Mouse (Mus musculus): Measurements from ENCODE around the gene Scml4. TPM values are rescaled to one million over a fixed set of nuclear protein-coding genes. Genes with fewer than 3 reads are reported as not detected.

The Scml4 gene
- polyA plus RNA-seq, 1 experiment from 2014 or later, result 0.17 TPM

DNA sequence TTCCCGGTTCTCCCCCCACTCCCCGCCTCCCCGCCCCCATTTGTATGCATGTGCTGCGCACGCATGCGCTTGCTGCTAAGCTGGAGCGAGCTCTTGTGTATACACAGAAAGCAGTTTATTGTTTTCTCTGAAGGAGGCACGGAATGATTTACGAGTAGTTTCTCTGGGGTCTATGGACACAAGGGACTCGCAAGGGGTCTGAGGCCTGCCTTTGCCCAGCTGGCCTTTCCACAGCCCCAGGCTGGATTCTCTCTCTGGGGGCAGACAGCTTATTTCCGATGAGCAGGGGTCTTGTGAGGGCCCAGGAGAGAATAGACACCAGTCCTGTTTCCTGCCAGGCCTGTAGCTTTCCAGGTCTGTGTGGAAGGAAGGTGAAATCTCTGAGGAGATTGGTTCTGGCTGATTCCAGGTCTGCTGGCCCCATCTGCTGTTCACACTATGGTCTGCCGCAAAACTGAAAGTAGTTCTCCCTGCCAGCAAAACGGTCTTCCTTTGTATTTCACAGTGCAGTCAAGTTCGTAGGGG, 81.6 kb downstream of the Scml4 start:
- Histone ChIP-seq H3K27ac (replicated peaks) (peak overlapping the region; percentile 79; the same call in 1 of the 2 replicates), H3K9me3 (replicated peaks) (no peaks in the 10 kb centered on the region)
- DNase-seq (ENCODE audit: low spot score), result no peak

DNA sequence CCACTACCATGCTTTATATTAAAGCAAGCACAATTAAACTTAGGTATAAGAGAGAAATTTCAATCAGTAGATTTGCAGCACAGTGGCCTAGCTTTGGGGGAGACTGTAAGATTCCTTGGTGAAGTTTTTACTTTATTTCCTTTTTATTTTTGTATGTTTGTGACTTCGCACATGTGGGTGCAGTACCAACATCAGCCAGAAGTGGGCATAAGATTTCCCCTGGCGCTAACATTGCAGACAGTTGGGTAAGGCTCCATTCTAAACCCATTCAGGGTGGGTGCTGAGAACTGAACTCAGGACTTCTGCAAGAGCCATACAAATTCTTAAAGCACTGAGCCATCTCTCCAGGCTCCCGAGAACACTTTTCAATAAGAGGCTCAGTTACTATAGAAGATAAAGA, 82.1 kb downstream of the Scml4 start:
- no peaks in the 10 kb centered on the region for H3K36me3 ChIP-seq
- DNase-seq (ENCODE audit: low spot score), result no peak
- H3K4me1 ChIP-seq, result peaks cover 11% of the 10 kb centered on the region
- 86% methylated on average over 3 of the region's 3 CpGs for WGBS
- no peaks in the 10 kb centered on the region for H3K9me3 ChIP-seq (replicated peaks)
- peaks cover 7% of the 10 kb centered on the region; the same call in 1 of the 2 replicates for H3K27me3 ChIP-seq (ENCODE audit: low read depth, poor library complexity, severe bottlenecking)
- H3K4me3 ChIP-seq, result no peak overlapping the region
- no peak overlapping the region for H3K27ac ChIP-seq (replicated peaks)

More for the DNA sequence above, 81.6 kb downstream of the Scml4 start:
- no peak overlapping the region for H3K4me3 ChIP-seq
- H3K27me3 ChIP-seq (ENCODE audit: low read depth, poor library complexity, severe bottlenecking), result peaks cover 7% of the 10 kb centered on the region; the same call in 1 of the 2 replicates
- 76% methylated on average over 14 of the region's 14 CpGs for WGBS
- peaks cover 11% of the 10 kb centered on the region for H3K4me1 ChIP-seq
- no peaks in the 10 kb centered on the region for H3K36me3 ChIP-seq

DNA sequence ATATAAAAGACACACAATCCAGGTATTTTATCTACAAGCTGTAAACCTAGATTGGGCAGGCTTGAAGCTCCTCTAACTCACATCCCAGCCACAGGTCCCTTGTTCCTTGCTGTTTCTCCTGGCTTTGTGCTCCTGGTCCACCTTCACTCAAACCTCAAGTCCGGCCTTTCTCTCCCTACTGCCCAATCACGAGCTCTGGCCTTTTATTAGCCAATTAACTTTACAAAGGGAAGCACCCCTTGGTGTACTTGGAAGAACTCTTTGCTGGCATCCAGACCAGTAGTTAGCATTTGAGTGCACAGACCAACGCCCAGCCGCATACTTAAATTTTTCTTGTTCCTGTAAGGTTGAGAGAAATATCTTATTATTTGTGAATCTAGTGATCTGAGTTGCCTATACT, 85.1 kb downstream of the Scml4 start:
- WGBS, result 62% methylated on average over 4 of the region's 4 CpGs
- Histone ChIP-seq H3K4me1 (peaks cover 22% of the 10 kb centered on the region), H3K4me3 (no peak overlapping the region), H3K9me3 (replicated peaks) (no peaks in the 10 kb centered on the region), H3K27me3 (ENCODE audit: low read depth, poor library complexity, severe bottlenecking) (0 out of 2 replicates have a peak, but pooled peaks cover 10% of the 10 kb centered on the region), H3K27ac (replicated peaks) (no peak overlapping the region), H3K36me3 (no peaks in the 10 kb centered on the region)
- no peak for DNase-seq (ENCODE audit: low spot score)

DNA sequence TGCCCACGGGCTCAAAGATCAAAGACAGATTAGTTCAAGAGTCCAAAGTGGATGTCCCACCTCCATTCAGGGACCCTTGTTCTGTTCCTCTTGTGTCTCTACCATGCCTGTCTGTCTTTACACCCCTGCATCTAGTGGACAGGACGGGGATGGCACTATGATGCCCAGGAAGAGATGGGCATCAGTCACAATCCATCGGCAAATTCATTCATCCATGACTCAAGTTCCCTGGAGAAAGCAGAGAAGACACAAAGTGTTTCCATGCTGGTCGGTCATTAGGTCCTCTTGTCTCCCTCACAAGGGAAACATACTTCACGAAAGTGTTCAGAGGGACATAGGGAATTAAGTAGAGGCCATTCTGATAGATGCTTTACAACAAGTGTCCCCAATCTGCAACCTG, 87.2 kb downstream of the Scml4 start:
- WGBS, result 92% methylated on average over 5 of the region's 5 CpGs

DNA sequence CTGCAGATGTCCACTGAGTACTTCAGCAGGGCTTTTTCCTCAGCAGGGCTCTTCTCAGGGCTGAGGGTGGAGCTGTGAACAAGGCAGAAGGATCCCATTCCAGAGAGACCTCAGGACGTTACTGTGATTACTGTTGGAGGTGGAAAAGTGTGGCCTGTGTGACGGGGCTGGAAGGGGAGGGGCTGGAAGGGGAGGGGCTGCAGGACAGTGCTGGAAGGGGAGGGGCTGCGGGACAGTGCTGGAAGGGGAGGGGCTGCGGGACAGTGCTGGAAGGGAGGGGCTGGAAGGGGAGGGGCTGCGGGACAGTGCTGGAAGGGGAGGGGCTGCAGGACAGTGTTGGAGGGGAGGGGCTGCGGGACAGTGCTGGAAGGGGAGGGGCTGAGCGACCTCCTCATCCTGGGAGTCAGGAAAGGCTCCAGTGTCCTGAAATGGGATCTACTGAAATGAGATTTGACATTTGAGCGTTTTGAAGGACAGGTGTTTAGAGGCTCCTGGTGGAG, 90.1 kb downstream of the Scml4 start:
- H3K4me3 ChIP-seq, result peak overlapping the region; percentile 43
- H3K9me3 ChIP-seq (replicated peaks), result no peaks in the 10 kb centered on the region
- peak; percentile 63 for DNase-seq (ENCODE audit: low spot score)
- peaks cover 29% of the 10 kb centered on the region for H3K4me1 ChIP-seq
- under 1% methylated on average over 8 of the region's 8 CpGs for WGBS
- H3K36me3 ChIP-seq, result no peaks in the 10 kb centered on the region
- 0 out of 2 replicates have a peak, but pooled peaks cover 4% of the 10 kb centered on the region for H3K27me3 ChIP-seq (ENCODE audit: low read depth, poor library complexity, severe bottlenecking)
- peak overlapping the region; percentile 39; the same call in 1 of the 2 replicates for H3K27ac ChIP-seq (replicated peaks)

More for the DNA sequence above, 87.2 kb downstream of the Scml4 start:
- H3K4me3 ChIP-seq, result no peak overlapping the region
- no peaks in the 10 kb centered on the region for H3K36me3 ChIP-seq
- peaks cover 29% of the 10 kb centered on the region for H3K4me1 ChIP-seq
- no peak for DNase-seq (ENCODE audit: low spot score)
- H3K9me3 ChIP-seq (replicated peaks), result no peaks in the 10 kb centered on the region
- 0 out of 2 replicates have a peak, but pooled peaks cover 3% of the 10 kb centered on the region for H3K27me3 ChIP-seq (ENCODE audit: low read depth, poor library complexity, severe bottlenecking)
- H3K27ac ChIP-seq (replicated peaks), result no peak overlapping the region

DNA sequence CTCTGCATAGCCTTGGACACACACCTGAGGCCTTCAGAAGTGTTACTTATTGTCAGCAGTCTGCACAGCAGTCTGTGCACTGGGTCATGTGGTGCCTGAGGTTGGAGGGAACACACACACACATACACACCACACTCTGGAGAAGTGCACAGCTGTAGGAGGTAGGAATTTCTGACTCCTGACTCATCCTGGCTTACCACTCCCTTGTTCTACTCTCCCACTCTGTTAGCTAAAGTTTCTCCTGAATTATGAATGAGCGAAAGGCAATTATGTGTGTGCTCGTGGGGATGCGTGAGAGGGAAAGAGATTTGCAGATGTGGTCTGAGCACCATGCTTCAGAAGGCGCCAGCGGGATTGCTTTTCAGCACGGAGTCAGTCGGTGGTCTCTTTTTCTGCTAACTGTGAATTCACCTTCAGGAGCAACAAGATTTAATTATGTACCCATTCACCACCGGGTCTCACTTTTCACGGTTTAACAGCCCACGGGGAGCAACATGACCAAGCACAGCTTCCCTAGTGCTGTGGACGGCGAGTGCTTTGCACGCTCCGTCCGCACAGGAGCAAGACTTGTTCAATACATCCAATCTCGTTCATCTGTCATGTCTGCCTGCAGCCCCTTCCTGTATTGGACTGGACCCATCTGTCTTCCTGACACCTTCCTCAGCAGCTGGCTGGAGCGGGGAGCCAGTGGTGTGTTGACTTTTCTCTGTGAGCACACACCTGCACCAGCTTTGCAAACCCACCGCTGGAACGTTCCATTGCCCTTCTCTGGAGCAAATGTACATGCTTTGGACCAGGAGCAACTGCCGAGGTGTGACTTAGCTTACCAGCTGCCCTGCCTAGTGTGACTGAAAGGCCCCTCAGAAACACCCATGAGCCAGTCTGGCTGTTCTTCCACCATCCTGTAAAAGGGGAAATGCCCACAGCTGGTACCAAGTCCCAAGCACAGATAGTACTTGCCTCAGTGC, 91.2 kb downstream of the Scml4 start:
- no peaks in the 10 kb centered on the region for H3K9me3 ChIP-seq (replicated peaks)
- no peak for DNase-seq (ENCODE audit: low spot score)
- H3K27me3 ChIP-seq (ENCODE audit: low read depth, poor library complexity, severe bottlenecking), result peaks cover 15% of the 10 kb centered on the region
- no peaks in the 10 kb centered on the region for H3K36me3 ChIP-seq
- WGBS, result 84% methylated on average over 20 of the region's 20 CpGs
- no peak overlapping the region for H3K4me3 ChIP-seq
- H3K27ac ChIP-seq (replicated peaks), result peak overlapping the region; percentile 19
- peaks cover 29% of the 10 kb centered on the region for H3K4me1 ChIP-seq

DNA sequence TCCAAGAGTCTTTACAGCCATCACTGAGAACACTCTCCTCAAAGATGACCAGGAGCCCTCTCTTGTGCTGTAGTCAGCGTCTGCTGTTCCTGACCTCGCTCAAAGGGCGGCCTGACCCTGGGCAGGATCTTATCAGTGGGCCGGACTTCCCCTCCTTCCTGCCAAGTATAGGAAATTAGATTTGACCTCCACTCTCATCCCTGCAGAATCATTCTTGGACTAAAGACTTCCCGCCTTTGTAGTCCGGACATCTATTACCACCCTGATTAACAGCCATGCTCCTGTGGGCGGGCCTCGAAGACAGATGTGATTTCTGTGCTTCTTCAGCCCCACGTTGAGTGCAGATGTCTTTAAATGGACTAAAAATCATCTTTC, 91.9 kb downstream of the Scml4 start:
- DNase-seq (ENCODE audit: low spot score), result no peak
- no peaks in the 10 kb centered on the region for H3K9me3 ChIP-seq (replicated peaks)
- 70% methylated on average over 9 of the region's 9 CpGs for WGBS
- peaks cover 29% of the 10 kb centered on the region for H3K4me1 ChIP-seq
- H3K4me3 ChIP-seq, result no peak overlapping the region
- peak overlapping the region; percentile 19; the same call in 1 of the 2 replicates for H3K27ac ChIP-seq (replicated peaks)
- H3K36me3 ChIP-seq, result no peaks in the 10 kb centered on the region
- peaks cover 21% of the 10 kb centered on the region for H3K27me3 ChIP-seq (ENCODE audit: low read depth, poor library complexity, severe bottlenecking)

DNA sequence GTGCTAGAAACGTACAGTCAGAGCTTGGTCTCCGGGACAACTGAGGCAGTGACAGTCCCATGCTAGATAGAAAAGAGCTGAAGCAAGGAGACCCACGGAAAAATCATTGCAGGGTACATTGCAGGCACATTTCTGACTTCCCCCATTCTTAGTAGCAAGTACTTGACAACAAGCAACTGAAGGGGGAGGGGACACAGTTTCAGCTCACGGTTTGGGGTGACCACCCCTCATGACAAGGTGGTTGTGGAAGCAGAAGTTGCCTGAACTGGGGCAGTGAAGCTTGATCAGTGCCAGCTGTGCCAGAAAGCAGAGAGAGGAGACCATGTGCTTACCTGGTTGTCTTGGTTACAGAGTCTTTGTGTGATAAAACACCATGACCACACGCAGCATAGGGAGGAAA, 93.4 kb downstream of the Scml4 start:
- no peak for DNase-seq (ENCODE audit: low spot score)
- Histone ChIP-seq H3K4me1 (peaks cover 38% of the 10 kb centered on the region), H3K9me3 (replicated peaks) (no peaks in the 10 kb centered on the region), H3K36me3 (no peaks in the 10 kb centered on the region), H3K27ac (replicated peaks) (no peak overlapping the region), H3K27me3 (ENCODE audit: low read depth, poor library complexity, severe bottlenecking) (peaks cover 30% of the 10 kb centered on the region), H3K4me3 (no peak overlapping the region)
- 76% methylated on average over 5 of the region's 5 CpGs for WGBS

DNA sequence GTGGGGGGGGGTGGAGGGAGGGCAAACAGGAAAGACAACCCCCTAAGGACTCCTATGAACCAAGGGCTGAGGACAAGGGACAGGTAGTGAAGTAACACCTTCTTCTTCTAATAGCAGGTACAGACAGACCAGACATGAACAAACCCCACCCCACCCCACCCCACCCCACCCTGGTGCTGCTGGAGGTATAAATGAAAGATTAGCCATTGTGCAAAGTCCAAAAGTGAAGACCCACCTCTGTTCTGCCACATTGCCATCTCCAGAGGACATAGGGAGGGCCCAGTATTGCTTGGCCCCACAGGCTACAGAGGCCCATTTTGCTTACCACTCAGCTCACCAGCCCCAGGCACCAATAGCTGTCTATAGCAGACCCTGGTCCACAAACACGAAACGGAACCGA, 95.0 kb downstream of the Scml4 start:
- Histone ChIP-seq H3K4me3 (no peak overlapping the region), H3K27me3 (ENCODE audit: low read depth, poor library complexity, severe bottlenecking) (peaks cover 26% of the 10 kb centered on the region)

DNA sequence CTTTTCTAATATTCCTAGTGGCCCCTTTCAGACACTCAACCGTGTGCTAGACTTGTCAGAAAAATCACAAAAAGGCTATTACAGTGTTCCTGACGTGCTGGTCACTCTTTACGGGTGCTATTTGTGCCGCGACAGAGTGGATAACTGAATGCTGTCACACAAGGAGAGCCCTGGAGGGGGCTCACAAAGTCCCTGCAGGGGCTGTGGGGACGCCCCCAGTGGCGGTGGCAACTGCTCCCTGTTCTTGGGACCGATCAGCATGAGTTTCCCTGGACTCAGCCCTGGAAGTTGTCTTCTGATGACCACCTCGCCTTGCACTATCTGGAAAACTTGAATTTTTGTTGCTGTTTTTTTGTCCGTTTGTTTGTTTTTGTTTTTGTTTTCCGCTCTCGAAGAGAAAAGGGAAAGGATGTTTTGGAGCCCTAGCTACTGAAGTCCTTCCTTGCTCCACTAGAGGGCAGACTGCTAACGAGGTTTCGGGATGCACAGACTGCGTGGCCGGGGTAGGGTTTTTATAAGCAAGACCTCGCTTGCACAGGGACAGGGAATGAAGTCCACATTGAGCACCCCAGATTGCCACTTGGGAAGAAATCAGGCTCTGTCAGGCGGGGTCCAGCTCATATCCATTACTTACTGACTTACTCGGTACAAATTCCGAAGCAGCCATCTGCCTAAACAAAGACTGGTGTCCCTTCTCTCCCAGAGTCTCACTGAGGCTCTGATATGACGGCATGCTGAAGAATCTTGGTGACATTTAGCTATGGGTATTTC, 97.9 kb downstream of the Scml4 start:
- Histone ChIP-seq H3K27me3 (ENCODE audit: low read depth, poor library complexity, severe bottlenecking) (peaks cover 26% of the 10 kb centered on the region), H3K27ac (replicated peaks) (peak overlapping the region; percentile 78), H3K36me3 (no peaks in the 10 kb centered on the region), H3K4me1 (peaks cover 23% of the 10 kb centered on the region), H3K4me3 (peak overlapping the region; percentile 51), H3K9me3 (replicated peaks) (no peaks in the 10 kb centered on the region)
- 7% methylated on average over 21 of the region's 21 CpGs for WGBS
- peak; percentile 80 for DNase-seq (ENCODE audit: low spot score)

More for the DNA sequence above, 95.0 kb downstream of the Scml4 start:
- no peak for DNase-seq (ENCODE audit: low spot score)
- Histone ChIP-seq H3K36me3 (no peaks in the 10 kb centered on the region), H3K4me1 (peaks cover 37% of the 10 kb centered on the region), H3K9me3 (replicated peaks) (no peaks in the 10 kb centered on the region), H3K27ac (replicated peaks) (no peak overlapping the region)
- 100% methylated on average over 3 of the region's 3 CpGs for WGBS

DNA sequence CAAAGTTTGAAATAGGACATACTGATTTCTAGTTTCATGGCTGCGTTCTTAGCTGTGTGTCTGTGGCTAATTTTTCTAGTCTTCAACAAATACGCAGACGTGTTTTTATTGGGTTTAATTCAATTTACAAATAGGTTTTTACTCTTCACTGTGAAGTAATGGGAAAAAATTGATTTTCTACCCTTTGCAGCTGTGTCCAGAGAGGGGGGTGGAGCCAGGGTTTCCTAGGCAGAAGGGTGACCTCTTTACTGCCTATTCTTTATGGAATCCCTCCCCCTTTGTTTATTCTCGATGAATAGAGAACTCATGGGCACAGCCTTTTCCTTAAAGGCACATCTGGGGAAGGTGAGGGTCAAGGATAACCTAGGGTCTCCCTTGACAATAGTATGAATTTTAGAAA, 98.5 kb downstream of the Scml4 start:
- WGBS, result 66% methylated on average over 4 of the region's 4 CpGs
- peaks cover 26% of the 10 kb centered on the region for H3K27me3 ChIP-seq (ENCODE audit: low read depth, poor library complexity, severe bottlenecking)
- H3K9me3 ChIP-seq (replicated peaks), result no peaks in the 10 kb centered on the region
- peak overlapping the region; percentile 78; the same call in 1 of the 2 replicates for H3K27ac ChIP-seq (replicated peaks)
- H3K36me3 ChIP-seq, result no peaks in the 10 kb centered on the region
- no peak for DNase-seq (ENCODE audit: low spot score)
- H3K4me3 ChIP-seq, result peak overlapping the region; percentile 51; the same call in 1 of the 2 replicates
- peaks cover 23% of the 10 kb centered on the region for H3K4me1 ChIP-seq

DNA sequence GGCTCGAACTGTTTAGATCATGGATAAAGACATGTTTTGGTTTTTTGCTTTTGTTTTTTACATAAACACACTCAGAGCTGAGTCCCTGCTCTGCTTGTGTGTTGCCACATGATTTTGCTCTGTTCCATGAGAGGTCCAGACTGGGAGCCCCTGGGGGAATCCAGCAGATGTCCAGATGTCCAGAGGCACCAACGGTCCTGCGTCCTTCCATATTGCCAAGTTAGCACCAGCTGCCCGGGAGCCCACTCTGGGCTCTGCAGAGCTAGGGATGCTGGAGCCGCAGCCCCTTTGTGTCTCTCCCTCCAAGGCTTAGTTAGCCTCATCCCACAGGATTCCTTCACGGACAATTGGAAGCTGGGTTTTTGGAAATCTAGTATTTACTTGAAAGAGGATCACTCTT, 101.6 kb downstream of the Scml4 start:
- Histone ChIP-seq H3K4me1 (peaks cover 23% of the 10 kb centered on the region), H3K9me3 (replicated peaks) (no peaks in the 10 kb centered on the region), H3K27ac (replicated peaks) (no peak overlapping the region; the same call in 1 of the 2 replicates), H3K27me3 (ENCODE audit: low read depth, poor library complexity, severe bottlenecking) (peaks cover 12% of the 10 kb centered on the region), H3K4me3 (no peak overlapping the region), H3K36me3 (no peaks in the 10 kb centered on the region)
- no peak for DNase-seq (ENCODE audit: low spot score)
- 66% methylated on average over 6 of the region's 6 CpGs for WGBS
